ENCODE assay signal across 9 mouse cellular contexts in the genomic region with DNA sequence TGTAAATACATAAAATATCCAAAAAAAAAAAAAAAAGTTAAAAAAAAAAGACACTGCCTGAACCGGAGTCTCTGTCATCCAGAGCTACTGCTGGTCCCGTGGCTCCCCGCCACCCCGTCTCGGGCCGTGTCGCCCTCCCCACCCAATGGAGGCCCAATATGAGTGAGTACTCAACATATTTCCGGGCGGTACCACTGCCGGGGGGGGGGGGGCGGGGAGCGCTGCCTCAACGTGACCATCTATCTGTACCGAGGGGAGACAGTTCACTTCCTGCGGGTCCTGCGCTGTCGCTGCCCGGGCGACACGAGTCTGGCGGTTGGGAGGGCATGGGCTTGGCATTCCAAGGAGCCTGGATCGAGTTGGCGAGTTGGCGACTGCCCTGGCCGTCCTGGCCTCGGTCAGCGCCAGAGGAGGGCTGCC. TPM values are rescaled to one million over a fixed set of nuclear protein-coding genes. Genes with fewer than 3 reads are reported as not detected.
DNase-seq lines count a peak whose midpoint lies in the region; ATAC-seq and TF ChIP-seq lines count a peak whose summit lies in the region.
"Had no signal": no experiment of that assay in that cellular context is flagged by ENCODE, and none has a peak within 500 bp of the region (broad histone marks: within the 10 kb centered on the region; RNA-seq: fewer than 3 reads in every experiment).

No protein-coding gene starts in this region.

- peaks cover 14% of the 10 kb centered on the region; the same call in 1 of the 2 replicates for H3K27me3 ChIP-seq in heart, embryonic 10.5 days (ENCODE audit: insufficient read depth, poor library complexity, severe bottlenecking)
- H3K27me3 ChIP-seq in E14TG2a.4 (ENCODE audit: insufficient read depth, low read length) = peaks cover 12% of the 10 kb centered on the region
- H3K27me3 ChIP-seq in forebrain, embryonic 12.5 days = 0 out of 2 replicates have a peak, but pooled peaks cover 6% of the 10 kb centered on the region
- H3K27me3 ChIP-seq in liver, embryonic 12.5 days (replicated peaks) = peaks cover 4% of the 10 kb centered on the region

- ATAC-seq in forebrain, embryonic 12.5 days (ENCODE audit: low FRiP score) = no peak
- ATAC-seq in liver, embryonic 12.5 days = peak; percentile 61; the same call in 1 of the 2 replicates
- ATAC-seq in neutrophil, adult 5-6 weeks (ENCODE audit: extremely low read depth, insufficient number of reproducible peaks, low FRiP score, poor library complexity, severe bottlenecking) = peak; percentile 47; the same call in 1 of the 2 replicates
- ATAC-seq: Patski had no signal

- no peaks in the 10 kb centered on the region for H3K9me3 ChIP-seq in heart, embryonic 10.5 days
- H3K9me3 ChIP-seq in E14TG2a.4 (ENCODE audit: low read length) = no peaks in the 10 kb centered on the region
- H3K9me3 ChIP-seq in forebrain, embryonic 12.5 days = no peaks in the 10 kb centered on the region
- H3K9me3 ChIP-seq in liver, embryonic 12.5 days (replicated peaks) = no peaks in the 10 kb centered on the region

- peak overlapping the region; percentile 56 for H3K4me2 ChIP-seq in forebrain, embryonic 12.5 days
- peak overlapping the region; percentile 69 for H3K4me2 ChIP-seq in liver, embryonic 12.5 days

- peaks cover 12% of the 10 kb centered on the region for H3K4me1 ChIP-seq in heart, embryonic 10.5 days
- H3K4me1 ChIP-seq in E14TG2a.4 (replicated peaks; ENCODE audit: low read depth, low read length) = peaks cover 18% of the 10 kb centered on the region
- 0 out of 2 replicates have a peak, but pooled peaks cover 5% of the 10 kb centered on the region for H3K4me1 ChIP-seq in forebrain, embryonic 12.5 days
- H3K4me1 ChIP-seq in liver, embryonic 12.5 days = peaks cover 18% of the 10 kb centered on the region

- H3K27ac ChIP-seq in heart, embryonic 10.5 days = peak overlapping the region; percentile 64; the same call in 1 of the 2 replicates
- H3K27ac ChIP-seq in forebrain, embryonic 12.5 days = no peak overlapping the region
- H3K27ac ChIP-seq in liver, embryonic 12.5 days = no peak overlapping the region

- peak; percentile 78 for DNase-seq in heart, embryonic 10.5 days (ENCODE audit: low spot score)
- no peak for DNase-seq in heart, postnatal 25 days (ENCODE audit: low spot score)
- DNase-seq in layer of hippocampus, adult 9-11 months = no peak
- no peak for DNase-seq in right cerebral cortex, postnatal 4 days

- peak overlapping the region; percentile 25; the same call in 1 of the 2 replicates for H3K9ac ChIP-seq in forebrain, embryonic 12.5 days
- peak overlapping the region; percentile 51 for H3K9ac ChIP-seq in liver, embryonic 12.5 days

- whole genome bisulfite sequencing in heart, embryonic 10.5 days = 10% methylated on average over 26 of the region's 27 CpGs
- WGBS in forebrain, embryonic 12.5 days = 40% methylated on average over 26 of the region's 27 CpGs
- WGBS in liver, embryonic 12.5 days (ENCODE audit: insufficient replicate concordance) = 15% methylated on average over 27 of the region's 27 CpGs

- peak overlapping the region; percentile 61 for H3K4me3 ChIP-seq in heart, embryonic 10.5 days
- peak overlapping the region; percentile 70 for H3K4me3 ChIP-seq in E14TG2a.4 (replicated peaks; ENCODE audit: low read length)
- peak overlapping the region; percentile 30 for H3K4me3 ChIP-seq in forebrain, embryonic 12.5 days (replicated peaks)
- peak overlapping the region; percentile 48 for H3K4me3 ChIP-seq in liver, embryonic 12.5 days

- intact Hi-C loops in heart, postnatal 25 days (cut with DNase I) = no loop called here

- TF ChIP-seq CTCF in E14TG2a.4 (conservative IDR thresholded peaks at IDR 0.05; ENCODE audit: low read length) = no peak

- H3K36me3 ChIP-seq in heart, embryonic 10.5 days = no peaks in the 10 kb centered on the region
- peaks cover 13% of the 10 kb centered on the region for H3K36me3 ChIP-seq in E14TG2a.4 (ENCODE audit: insufficient read depth, low read length)
- no peaks in the 10 kb centered on the region for H3K36me3 ChIP-seq in forebrain, embryonic 12.5 days (replicated peaks)
- no peaks in the 10 kb centered on the region for H3K36me3 ChIP-seq in liver, embryonic 12.5 days

RNA-seq across cellular contexts. Expression of gene Cgas, which starts 15.7 kb away (rescaled TPM):
- polyA plus RNA-seq in heart, embryonic 10.5 days (2016; fragmentation: Nextera tagmentation; extraction: Ambion mirVana) = 0.36 and 0.72 TPM in 2 replicates
- under 1 TPM; 0.45 to 0.55 TPM for total RNA-seq in heart, postnatal 25 days (2021)
- 0.46 and 0.69 TPM in 2 replicates for polyA plus RNA-seq in forebrain, embryonic 12.5 days (2016; fragmentation: Nextera tagmentation; extraction: Ambion mirVana)
- 1.4 and 1.5 TPM in 2 replicates for polyA plus RNA-seq in liver, embryonic 12.5 days (2016; fragmentation: Nextera tagmentation; extraction: Ambion mirVana)
- total RNA-seq in neutrophil, adult 5-6 weeks (2017) = 2.2 TPM in 2 replicates

RNA-seq across cellular contexts. Expression of gene Mto1, which starts 20.6 kb away (rescaled TPM):
- polyA plus RNA-seq in heart, embryonic 10.5 days (2016; fragmentation: Nextera tagmentation; extraction: Ambion mirVana) = 28.1 and 30.3 TPM in 2 replicates
- 10 to 100 TPM; 24.5 to 25.5 TPM for total RNA-seq in heart, postnatal 25 days (2021)
- 24.4 and 26.1 TPM in 2 replicates for polyA plus RNA-seq in forebrain, embryonic 12.5 days (2016; fragmentation: Nextera tagmentation; extraction: Ambion mirVana)
- 29.3 and 33.3 TPM in 2 replicates for polyA plus RNA-seq in liver, embryonic 12.5 days (2016; fragmentation: Nextera tagmentation; extraction: Ambion mirVana)
- total RNA-seq in neutrophil, adult 5-6 weeks (2017) = 34.0 and 34.7 TPM in 2 replicates

RNA-seq across cellular contexts. Expression of gene Gm17324, which starts 21.2 kb away (rescaled TPM):
- polyA plus RNA-seq in heart, embryonic 10.5 days (2016; fragmentation: Nextera tagmentation; extraction: Ambion mirVana) = 0.89 and 1.1 TPM in 2 replicates
- not detected for total RNA-seq in heart, postnatal 25 days (2021)
- 0.68 and 0.75 TPM in 2 replicates for polyA plus RNA-seq in forebrain, embryonic 12.5 days (2016; fragmentation: Nextera tagmentation; extraction: Ambion mirVana)
- 1.0 and 1.1 TPM in 2 replicates for polyA plus RNA-seq in liver, embryonic 12.5 days (2016; fragmentation: Nextera tagmentation; extraction: Ambion mirVana)
- total RNA-seq in neutrophil, adult 5-6 weeks (2017) = not detected in 2 replicates
- polyA plus RNA-seq: Patski had no signal

RNA-seq across cellular contexts. Expression of gene Ddx43, which starts 31.8 kb away (rescaled TPM):
- 0.24 and 0.25 TPM in 2 replicates for polyA plus RNA-seq in heart, embryonic 10.5 days (2016; fragmentation: Nextera tagmentation; extraction: Ambion mirVana)
- total RNA-seq in heart, postnatal 25 days (2021) = not detected
- 0.17 and 0.27 TPM in 2 replicates for polyA plus RNA-seq in forebrain, embryonic 12.5 days (2016; fragmentation: Nextera tagmentation; extraction: Ambion mirVana)
- polyA plus RNA-seq in liver, embryonic 12.5 days (2016; fragmentation: Nextera tagmentation; extraction: Ambion mirVana) = not detected in 2 replicates
- 0.58 TPM in 1 of 2 replicates, not detected in the other for total RNA-seq in neutrophil, adult 5-6 weeks (2017)

RNA-seq across cellular contexts. Expression of gene Ooep, which starts 48.8 kb away (rescaled TPM):
- 0.97 and 1.2 TPM in 2 replicates for polyA plus RNA-seq in heart, embryonic 10.5 days (2016; fragmentation: Nextera tagmentation; extraction: Ambion mirVana)
- total RNA-seq in heart, postnatal 25 days (2021) = not detected
- polyA plus RNA-seq in forebrain, embryonic 12.5 days (2016; fragmentation: Nextera tagmentation; extraction: Ambion mirVana) = 5.6 and 6.3 TPM in 2 replicates
- 0.13 TPM in 1 of 2 replicates, not detected in the other for polyA plus RNA-seq in liver, embryonic 12.5 days (2016; fragmentation: Nextera tagmentation; extraction: Ambion mirVana)
- not detected in 2 replicates for total RNA-seq in neutrophil, adult 5-6 weeks (2017)
- polyA plus RNA-seq: Patski had no signal
